Mouse (Mus musculus): ENCODE measurements around the gene Slc30a7. TPM values are rescaled to one million over a fixed set of nuclear protein-coding genes. Genes with fewer than 3 reads are reported as not detected.

Gene Slc30a7
- total and polyA plus RNA-seq, 3 experiments, result 5.4 to 13.6 (median 10.0) TPM

DNA sequence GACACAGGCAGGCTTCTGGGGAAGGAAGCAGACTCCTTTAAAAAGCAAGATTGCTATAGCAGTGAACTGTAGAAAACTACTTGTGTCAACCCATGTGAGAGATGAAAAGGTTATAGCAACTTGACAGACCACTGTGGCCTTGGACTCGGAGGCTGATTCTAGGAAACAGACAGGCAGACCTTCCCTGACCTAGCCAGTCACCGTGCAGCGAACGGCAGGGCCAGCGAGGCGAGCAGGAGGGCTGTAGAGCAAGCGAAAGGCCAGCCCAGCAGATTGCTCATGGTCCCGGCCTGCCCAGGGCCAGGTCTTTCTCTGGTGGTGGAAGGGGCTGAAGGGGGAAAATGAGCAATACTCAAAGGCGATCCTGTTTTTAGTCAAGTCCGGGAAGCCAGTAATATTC lies 69.4 kb downstream of the Slc30a7 start:
- H3K27me3 ChIP-seq (ENCODE audit: control insufficient read depth, insufficient read depth, low read length), result no peaks in the 10 kb centered on the region
- no peaks in the 10 kb centered on the region for H3K4me1 ChIP-seq (ENCODE audit: control insufficient read depth, insufficient read depth, low read length)
- 86% methylated on average over 10 of the region's 10 CpGs for WGBS
- H3K9ac ChIP-seq (ENCODE audit: low read depth, low read length), result no peak overlapping the region
- H3K4me3 ChIP-seq, result no peak overlapping the region
- intact Hi-C loops (cut with DNase I), result loop anchor here (1.0 to 5.0 kb wide), 4 partner anchors 41 to 341 kb away; no protein-coding TSS in a partner anchor
- H3K79me2 ChIP-seq (replicated peaks; ENCODE audit: control insufficient read depth, insufficient read depth, low read length), result no peaks in the 10 kb centered on the region
- no peaks in the 10 kb centered on the region for H3K36me3 ChIP-seq (ENCODE audit: control insufficient read depth, insufficient read depth, low read length)
- TF ChIP-seq POLR2A (IDR thresholded peaks at IDR 0.05; ENCODE audit: insufficient read depth, low read depth, low read length), result no peak
- no peak for TF ChIP-seq CTCF (IDR thresholded peaks at IDR 0.05)
- no peak for TF ChIP-seq EP300 (IDR thresholded peaks at IDR 0.05; ENCODE audit: insufficient read depth, low read depth, low read length)
- no peak for DNase-seq
- H3K27ac ChIP-seq, result no peak overlapping the region

- Histone ChIP-seq H3K36me3 (ENCODE audit: control insufficient read depth, insufficient read depth, low read length) (no peaks in the 10 kb centered on the region), H3K4me3 (no peak overlapping the region), H3K27ac (no peak overlapping the region), H3K79me2 (replicated peaks; ENCODE audit: control insufficient read depth, insufficient read depth, low read length) (no peaks in the 10 kb centered on the region), H3K4me1 (ENCODE audit: control insufficient read depth, insufficient read depth, low read length) (no peaks in the 10 kb centered on the region), H3K27me3 (ENCODE audit: control insufficient read depth, insufficient read depth, low read length) (no peaks in the 10 kb centered on the region), H3K9ac (ENCODE audit: low read depth, low read length) (no peak overlapping the region)
- no peak for TF ChIP-seq POLR2A (IDR thresholded peaks at IDR 0.05; ENCODE audit: insufficient read depth, low read depth, low read length)
- TF ChIP-seq CTCF (IDR thresholded peaks at IDR 0.05), result peak; percentile 83
- WGBS, result 58% methylated on average over 4 of the region's 4 CpGs
- intact Hi-C loops (cut with DNase I), result loop anchor here (1.0 to 5.0 kb wide), 4 partner anchors 42 to 340 kb away; no protein-coding TSS in a partner anchor
- peak; percentile 30 to 71 for DNase-seq
Observed at GRCm38 (mm10) chr3:115936734-115937599, 70.2 kb downstream of the Slc30a7 start.

DNA sequence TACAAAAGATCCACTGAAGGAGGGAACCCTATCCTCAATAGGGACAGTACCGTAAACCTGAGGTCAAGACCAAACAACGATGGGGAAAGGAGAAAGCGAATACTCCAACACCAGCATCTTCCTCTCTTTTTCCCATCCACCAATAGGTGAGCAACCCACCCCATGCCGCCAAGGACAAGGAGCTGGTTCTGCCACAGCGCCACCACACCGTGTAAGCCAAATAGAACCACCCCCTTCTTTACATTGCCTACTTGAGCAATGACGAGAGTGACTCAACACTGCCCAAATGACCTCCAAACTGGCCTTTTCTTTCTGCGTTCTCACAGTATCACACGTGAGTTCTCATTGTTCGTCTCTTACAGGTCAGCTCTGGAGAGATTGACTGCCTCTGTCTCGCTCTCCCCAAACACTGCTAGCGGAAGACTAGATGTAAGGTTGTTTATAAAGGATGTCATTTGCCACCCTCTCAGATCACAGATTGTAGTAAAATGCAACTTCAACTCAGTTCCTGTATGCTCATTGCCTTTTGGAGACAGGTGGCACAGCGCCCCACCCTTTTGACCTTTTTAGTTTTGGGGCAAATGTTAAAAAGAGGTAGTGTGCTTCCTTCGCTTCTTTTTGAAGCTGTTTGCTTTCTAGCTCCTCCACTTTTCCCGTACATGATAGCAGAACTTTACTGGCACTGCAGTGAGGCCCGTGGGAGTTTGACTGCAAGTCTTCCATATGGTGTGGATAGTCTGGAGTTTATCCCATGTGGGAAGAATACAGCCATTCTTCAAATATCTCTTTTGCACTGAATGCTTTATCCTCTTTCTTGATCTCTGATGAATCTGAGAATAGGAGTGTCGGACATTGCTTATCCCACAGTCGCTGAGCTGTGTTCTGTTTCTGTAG lies 73.7 kb downstream of the Slc30a7 start:
- Histone ChIP-seq H3K4me1 (ENCODE audit: control insufficient read depth, insufficient read depth, low read length) (no peaks in the 10 kb centered on the region), H3K27me3 (ENCODE audit: control insufficient read depth, insufficient read depth, low read length) (no peaks in the 10 kb centered on the region), H3K4me3 (no peak overlapping the region), H3K27ac (no peak overlapping the region), H3K79me2 (replicated peaks; ENCODE audit: control insufficient read depth, insufficient read depth, low read length) (no peaks in the 10 kb centered on the region), H3K9ac (ENCODE audit: low read depth, low read length) (no peak overlapping the region), H3K36me3 (ENCODE audit: control insufficient read depth, insufficient read depth, low read length) (no peaks in the 10 kb centered on the region)
- intact Hi-C loops (cut with DNase I), result no loop called here
- DNase-seq, result no peak
- TF ChIP-seq POLR2A (IDR thresholded peaks at IDR 0.05; ENCODE audit: insufficient read depth, low read depth, low read length) (no peak), EP300 (IDR thresholded peaks at IDR 0.05; ENCODE audit: insufficient read depth, low read depth, low read length) (no peak), CTCF (IDR thresholded peaks at IDR 0.05) (no peak)
- WGBS, result 87% methylated on average over 18 of the region's 18 CpGs

- 83% methylated on average over 6 of the region's 6 CpGs for WGBS
- intact Hi-C loops (cut with DNase I), result no loop called here
- Histone ChIP-seq H3K4me1 (ENCODE audit: control insufficient read depth, insufficient read depth, low read length) (no peaks in the 10 kb centered on the region), H3K27ac (no peak overlapping the region), H3K36me3 (ENCODE audit: control insufficient read depth, insufficient read depth, low read length) (no peaks in the 10 kb centered on the region), H3K9ac (ENCODE audit: low read depth, low read length) (no peak overlapping the region), H3K27me3 (ENCODE audit: control insufficient read depth, insufficient read depth, low read length) (no peaks in the 10 kb centered on the region), H3K79me2 (replicated peaks; ENCODE audit: control insufficient read depth, insufficient read depth, low read length) (no peaks in the 10 kb centered on the region), H3K4me3 (no peak overlapping the region)
- TF ChIP-seq CTCF (IDR thresholded peaks at IDR 0.05) (no peak), EP300 (IDR thresholded peaks at IDR 0.05; ENCODE audit: insufficient read depth, low read depth, low read length) (no peak), POLR2A (IDR thresholded peaks at IDR 0.05; ENCODE audit: insufficient read depth, low read depth, low read length) (no peak)
- no peak for DNase-seq
Observed at GRCm38 (mm10) chr3:115931701-115932100, 75.5 kb downstream of the Slc30a7 start.

DNA sequence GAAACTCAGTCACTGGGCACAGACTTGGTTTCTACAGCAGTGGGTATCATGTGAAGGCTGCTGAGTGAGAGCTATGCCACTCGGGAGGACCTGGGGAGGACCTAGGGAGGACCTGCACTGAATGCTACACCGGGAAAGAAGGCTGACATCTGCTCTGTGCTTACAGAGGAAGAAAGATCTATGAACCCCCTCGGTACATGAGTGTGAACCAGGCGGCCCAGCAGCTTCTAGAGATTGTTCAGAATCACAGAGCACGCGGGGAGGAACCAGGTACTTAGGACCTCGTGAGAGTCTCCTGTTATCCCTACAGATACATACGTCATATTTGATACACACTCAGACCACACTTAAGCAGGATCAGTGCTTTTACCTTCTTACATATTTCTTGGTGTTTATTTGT lies 80.7 kb downstream of the Slc30a7 start:
- Histone ChIP-seq H3K4me1 (ENCODE audit: control insufficient read depth, insufficient read depth, low read length) (peaks cover 4% of the 10 kb centered on the region), H3K4me3 (no peak overlapping the region), H3K36me3 (ENCODE audit: control insufficient read depth, insufficient read depth, low read length) (peaks cover 5% of the 10 kb centered on the region; the same call in 1 of the 2 replicates), H3K27me3 (ENCODE audit: control insufficient read depth, insufficient read depth, low read length) (no peaks in the 10 kb centered on the region), H3K79me2 (replicated peaks; ENCODE audit: control insufficient read depth, insufficient read depth, low read length) (no peaks in the 10 kb centered on the region), H3K9ac (ENCODE audit: low read depth, low read length) (no peak overlapping the region), H3K27ac (no peak overlapping the region)
- DNase-seq, result no peak
- no peak for TF ChIP-seq POLR2A (IDR thresholded peaks at IDR 0.05; ENCODE audit: insufficient read depth, low read depth, low read length)
- TF ChIP-seq CTCF (IDR thresholded peaks at IDR 0.05), result no peak
- no peak for TF ChIP-seq EP300 (IDR thresholded peaks at IDR 0.05; ENCODE audit: insufficient read depth, low read depth, low read length)
- intact Hi-C loops (cut with DNase I), result no loop called here
- 90% methylated on average over 8 of the region's 8 CpGs for WGBS
